Mouse (Mus musculus): ENCODE measurements around the gene Pstk.
"Not testable (repeated sequence)": the region's sequence is repeated elsewhere in the genome, so short reads cannot be mapped to it uniquely, and the experiment has no call there.

Gene Pstk

DNA sequence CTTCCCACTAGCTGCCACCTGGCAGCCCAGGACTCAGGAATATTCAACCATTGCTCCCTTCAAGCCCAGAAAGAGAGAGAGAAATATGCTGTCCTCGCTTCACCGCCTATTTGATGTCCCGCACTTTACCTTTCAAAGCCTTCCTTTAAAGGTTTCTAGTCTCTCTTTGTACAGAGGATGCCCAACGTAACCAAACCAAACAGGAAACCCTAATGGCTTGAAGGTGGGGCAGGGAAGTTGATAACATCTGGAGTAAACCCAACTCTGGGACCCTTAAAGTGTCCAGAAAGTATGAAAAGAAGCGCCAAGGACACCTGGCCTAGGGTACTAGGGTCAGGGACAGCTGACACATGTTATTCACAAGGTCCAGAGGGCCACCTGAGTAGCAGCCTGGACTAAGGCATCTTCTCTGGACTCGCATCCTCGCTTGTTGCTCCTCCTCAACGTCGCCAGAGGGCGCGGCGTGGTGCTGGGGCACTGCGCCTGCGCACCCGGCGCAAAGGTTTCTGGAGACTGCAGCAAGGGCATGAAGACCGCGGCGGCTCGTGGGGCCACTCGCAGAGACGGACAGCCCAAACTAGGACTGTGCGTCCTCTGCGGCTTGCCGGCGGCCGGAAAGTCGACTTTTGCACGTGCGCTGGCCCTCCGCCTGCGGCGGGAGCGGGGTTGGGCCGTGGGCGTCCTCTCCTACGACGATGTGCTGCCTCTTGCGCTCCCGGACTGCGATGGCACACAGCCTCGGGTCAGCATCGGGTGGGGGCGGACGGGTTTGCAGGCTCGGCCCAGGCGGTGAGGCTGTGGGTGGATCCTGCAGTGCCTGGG lies at the start of gene Pstk:
Gene Pstk (plus strand): TSS at position 494 of the 822 bp plus-strand sequence.
- peak; percentile 54 to 78 for DNase-seq (ENCODE audit: low read depth in 1 of 2, low spot score in 2 of 2)

DNA sequence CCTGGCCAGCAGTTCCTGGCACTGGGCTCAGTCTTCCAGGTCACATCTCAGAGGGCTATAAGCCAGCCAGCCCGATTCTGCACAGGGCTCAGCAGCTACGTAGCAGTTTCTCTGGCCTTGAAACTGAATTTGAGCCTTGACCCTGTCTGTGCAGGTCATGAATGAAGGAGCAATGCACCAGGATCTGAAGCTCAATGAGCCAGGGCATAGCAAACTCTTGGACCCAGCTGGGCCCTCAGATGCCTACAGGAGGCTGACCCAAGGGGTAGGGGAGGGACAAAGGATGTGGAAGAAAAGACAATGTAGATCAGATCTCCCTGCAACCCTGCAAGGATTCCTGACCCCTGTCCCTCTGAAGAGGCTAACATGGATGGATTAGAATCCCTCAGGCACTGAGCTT lies 48.7 kb upstream of the Pstk start, which contains the start of gene Cuzd1:
Gene Cuzd1 (minus strand): TSS at position 101 of the 400 bp plus-strand sequence.
- no peak for DNase-seq (ENCODE audit: low read depth in 1 of 2, low spot score in 2 of 2)

DNA sequence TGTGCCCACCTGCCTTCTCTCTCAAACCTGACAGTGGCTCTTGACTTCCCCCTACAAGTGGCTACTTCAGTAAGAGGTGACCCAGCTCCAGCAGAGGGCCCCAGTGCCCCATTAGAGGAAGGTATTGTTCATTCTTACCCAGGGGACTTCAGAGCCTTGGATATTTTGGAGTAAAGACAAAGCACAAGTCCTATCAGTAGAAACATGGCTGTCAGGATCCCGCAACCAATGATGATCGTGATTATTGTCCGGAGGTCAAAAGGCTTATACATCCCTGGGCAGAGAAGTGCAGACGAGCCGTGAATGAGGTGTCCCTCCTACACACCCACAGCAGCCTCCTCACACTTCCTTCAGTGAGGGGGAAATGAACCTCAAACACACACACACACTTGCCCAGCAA lies 43.9 kb upstream of the Pstk start:
- DNase-seq (ENCODE audit: low read depth in 1 of 2, low spot score in 2 of 2): no peak

DNA sequence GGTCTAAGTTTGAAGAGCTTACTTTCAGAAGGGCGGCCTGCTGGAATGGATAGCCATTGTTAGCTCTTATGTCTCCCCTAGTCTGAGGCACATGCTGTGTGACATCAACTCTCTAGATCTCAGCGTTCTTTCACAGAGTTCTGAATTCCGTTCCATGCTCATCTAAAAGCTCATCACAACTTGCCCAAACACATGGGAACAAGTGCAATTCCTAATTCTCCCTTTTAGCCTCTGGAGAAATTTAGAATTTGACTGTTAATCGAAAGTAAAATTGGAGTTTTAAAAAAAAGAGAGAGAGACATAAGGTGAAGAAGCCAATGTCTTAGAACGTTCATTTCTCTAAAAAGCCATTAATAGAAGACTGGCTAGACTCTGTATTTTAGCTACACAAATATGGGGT lies 41.5 kb upstream of the Pstk start, which contains the start of gene Fam24b:
Gene Fam24b (minus strand): TSS at position 101 of the 400 bp plus-strand sequence.
- DNase-seq (ENCODE audit: low read depth in 1 of 2, low spot score in 2 of 2): no peak

DNA sequence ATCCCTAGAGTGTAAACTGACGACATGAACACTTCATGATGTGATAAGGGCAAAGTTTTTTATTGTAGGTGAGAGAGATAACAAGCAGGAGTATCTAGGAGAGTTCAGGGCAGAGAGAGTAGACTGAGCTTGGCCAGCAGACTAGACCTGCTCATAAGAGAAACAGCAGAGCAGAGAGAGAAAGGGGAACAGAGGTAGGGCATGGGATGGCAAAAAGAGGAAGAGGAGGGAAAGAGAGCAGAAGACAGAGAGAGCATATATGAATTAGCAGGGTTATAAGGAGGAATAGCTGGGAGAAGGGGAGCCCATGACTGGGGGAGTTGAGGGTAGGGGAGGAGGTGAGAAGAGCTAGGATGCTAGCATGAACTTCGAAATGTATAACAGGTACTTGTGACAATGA lies 39.3 kb upstream of the Pstk start:
- DNase-seq (ENCODE audit: low read depth in 1 of 2, low spot score in 2 of 2): no peak

DNA sequence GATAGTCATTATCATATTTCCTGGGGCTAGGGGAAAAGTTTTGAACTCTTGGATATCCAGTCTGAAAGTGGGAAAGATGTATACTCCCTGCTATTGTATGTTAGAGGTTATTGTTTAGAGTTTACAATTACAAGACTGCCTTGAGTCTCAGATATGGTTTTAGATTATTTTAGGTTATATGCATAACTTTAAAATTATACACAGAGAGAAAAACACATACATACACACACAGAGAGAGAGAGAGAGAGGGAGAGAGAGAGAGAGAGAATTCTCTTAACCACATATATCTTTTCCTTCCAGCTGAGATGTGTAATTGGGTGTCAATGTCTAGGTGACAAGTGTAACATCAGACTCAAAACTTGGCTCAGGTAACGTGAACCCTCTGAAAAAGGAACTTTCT lies 37.4 kb upstream of the Pstk start, which contains the start of gene Fam24a:
Gene Fam24a (plus strand): TSS at position 301 of the 400 bp plus-strand sequence.
- no peak for DNase-seq (ENCODE audit: low read depth in 1 of 2, low spot score in 2 of 2)

DNA sequence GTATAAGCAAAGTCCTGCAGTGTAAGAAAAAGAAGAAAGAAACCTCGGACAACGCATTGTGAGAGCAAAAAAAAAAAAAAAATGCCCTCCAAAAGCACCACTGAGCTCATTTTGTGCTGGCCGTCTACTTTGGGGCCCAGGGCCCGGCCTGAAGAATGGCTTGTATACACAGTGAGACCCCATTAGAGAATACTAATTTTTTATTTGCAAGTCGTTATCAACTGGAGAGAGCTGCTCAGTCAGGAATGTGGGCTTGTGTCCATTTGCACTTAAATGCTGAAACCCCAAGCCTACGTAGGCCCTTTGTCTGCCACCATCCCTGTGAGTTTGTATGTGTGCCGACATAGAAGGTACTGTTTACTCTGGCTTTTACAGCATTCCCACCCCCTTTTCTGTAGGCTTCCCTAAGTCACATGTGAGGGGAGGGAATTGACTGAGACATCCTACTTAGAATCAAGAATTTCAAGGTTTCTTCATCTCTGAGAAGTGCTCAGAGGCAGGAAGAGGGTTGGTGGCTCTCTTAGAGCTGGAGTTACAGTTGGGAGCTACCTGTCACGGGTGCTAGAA lies 33.4 kb upstream of the Pstk start:
- no peak for DNase-seq (ENCODE audit: low read depth in 1 of 2, low spot score in 2 of 2)

DNA sequence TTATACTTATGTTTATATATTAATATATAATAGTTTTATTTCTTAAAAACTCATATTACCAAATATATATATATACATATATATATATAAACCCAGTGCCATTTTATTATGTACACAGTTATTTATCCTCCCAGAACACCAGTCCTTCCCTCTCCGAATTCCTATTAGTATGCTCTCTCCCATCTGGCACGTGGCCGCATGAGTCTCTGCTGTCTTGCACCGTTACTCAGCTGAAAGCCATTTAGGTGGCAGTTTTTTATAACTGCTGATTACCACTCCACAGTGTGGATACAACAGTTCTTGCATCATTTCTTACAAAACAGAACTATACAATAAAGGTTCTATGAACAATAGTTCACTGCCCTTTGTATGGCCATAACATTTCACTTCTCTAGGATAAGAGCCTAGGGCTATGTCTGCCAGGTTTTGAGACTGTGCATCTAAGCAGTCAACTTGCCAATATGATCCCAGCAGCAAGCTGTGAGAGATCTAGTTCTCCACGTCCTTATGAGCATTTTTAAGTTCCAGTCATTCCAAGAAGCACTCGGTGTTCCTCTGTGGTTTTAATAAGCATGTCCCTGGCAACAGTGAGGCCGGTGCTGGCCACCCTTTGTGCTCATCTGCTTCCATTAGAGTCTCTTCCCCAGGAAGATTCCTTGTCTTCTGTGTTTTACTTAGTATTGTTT lies 24.9 kb upstream of the Pstk start:
- DNase-seq (ENCODE audit: low read depth in 1 of 2, low spot score in 2 of 2): no peak

DNA sequence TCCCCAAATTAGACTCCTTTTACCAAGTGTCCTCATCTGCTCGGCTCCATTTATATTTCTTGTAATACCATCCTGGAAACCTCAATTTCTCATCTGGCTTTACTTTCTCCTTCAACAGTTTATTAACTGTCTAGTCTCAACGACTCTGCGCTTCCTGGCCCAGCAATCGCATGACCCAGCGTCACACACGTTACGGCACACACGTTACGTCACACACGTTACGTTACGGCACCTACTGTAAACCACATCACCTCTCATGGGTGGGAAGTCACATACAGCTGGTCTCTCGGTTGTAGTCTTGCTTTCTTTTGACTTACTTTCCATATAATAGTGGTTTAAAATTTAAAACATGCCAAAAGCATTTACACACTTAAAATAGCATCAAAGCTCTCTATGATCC lies 14.8 kb upstream of the Pstk start:
- DNase-seq (ENCODE audit: low read depth in 1 of 2, low spot score in 2 of 2): no peak

DNA sequence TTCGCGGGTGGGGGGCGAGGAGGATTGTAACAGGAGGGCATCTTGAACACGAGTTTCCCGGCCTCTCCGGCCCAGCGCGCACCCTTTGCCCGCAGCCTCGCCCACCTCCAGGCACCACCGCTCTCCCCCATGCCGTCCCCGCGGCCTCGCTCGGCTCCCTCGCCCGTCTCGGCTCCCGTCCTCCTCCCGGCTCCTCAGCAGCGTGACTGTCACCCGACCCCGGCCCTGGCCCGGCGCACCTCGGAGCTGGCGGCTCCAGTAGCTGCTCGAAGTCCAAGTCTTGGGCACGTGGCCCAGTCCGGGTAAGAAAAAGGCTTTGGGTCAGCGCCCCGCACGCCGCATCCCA lies 8.7 kb upstream of the Pstk start:
- DNase-seq (ENCODE audit: low read depth in 1 of 2, low spot score in 2 of 2): no peak

DNA sequence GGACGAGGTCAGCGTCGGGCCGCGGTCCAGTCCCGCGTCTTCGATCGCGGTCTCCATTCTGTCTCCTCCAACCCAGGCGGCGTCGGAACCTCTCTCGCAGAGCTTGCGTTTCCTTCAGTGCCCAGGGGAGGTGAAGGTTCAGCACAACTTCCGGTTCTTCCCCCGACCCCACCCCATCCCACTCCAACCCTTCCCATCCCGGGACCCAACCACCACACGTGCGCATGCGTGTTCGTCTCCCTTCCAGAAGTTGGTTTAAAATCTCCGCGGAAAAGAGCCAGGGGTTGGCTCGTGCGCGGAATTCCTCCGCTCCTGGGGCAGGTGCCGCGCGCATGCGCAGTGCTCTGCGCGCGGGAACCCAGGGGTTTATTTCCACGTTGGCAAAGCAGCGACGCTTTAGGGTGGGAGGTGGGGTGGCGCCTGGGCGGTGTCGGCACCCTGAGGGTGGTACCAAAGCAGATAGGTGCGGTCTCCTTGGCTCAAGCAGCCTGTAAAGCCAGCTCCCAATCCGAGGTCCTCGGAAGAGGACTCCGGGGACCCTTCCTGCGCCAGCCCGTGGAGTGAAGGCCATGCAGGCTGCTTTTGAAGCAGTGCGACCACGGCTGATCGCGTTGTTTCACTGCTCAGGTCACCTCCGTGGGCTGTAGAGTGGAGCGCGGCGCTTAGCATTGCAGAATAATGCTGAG lies 8.2 kb upstream of the Pstk start, which contains the start of gene 2310057M21Rik:
Gene 2310057M21Rik (minus strand): TSS at position 145 of the 686 bp plus-strand sequence.
- DNase-seq (ENCODE audit: low read depth in 1 of 2, low spot score in 2 of 2): peak; percentile 50 to 74

DNA sequence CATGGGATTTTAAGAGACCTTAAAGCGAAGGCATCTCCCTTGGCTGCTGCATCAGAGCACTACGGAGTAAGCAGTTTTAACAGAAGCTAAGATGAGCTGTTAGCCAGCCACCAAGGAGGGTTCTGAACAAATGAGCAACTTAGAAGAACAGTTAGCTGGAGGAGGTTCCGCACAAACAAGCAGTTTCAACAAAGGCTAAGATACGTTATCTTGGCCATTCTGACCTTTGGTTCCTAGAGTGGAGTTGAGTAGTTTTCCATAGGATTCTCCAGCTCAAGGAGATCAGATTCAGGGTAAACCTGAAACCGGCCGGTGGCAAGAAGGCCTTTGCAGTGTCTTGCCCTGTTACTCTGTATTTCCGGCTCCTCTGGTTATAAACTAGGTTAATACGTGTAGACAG lies 6.8 kb upstream of the Pstk start:
- no peak for DNase-seq (ENCODE audit: low read depth in 1 of 2, low spot score in 2 of 2)

DNA sequence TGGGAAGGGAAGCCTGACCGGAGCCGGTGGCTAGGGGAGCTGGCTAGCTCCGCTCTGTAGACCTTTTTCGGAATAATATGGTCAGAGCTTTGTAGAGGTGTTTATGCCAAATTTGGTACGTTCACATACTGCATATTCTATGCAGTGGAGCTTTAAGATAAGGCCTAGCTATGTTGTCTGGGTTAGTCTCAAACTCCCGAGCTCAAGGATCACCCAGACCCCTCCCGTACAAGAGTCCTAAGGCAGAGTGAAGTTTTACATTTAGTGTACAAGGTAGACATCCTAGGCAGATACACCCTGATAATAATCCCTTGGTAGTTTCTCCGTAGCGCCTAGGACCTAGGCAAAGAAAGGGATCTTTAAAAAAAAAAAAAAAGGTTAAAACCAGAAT lies 524 bp downstream of the Pstk start:
- DNase-seq (ENCODE audit: low read depth in 1 of 2, low spot score in 2 of 2): no peak

DNA sequence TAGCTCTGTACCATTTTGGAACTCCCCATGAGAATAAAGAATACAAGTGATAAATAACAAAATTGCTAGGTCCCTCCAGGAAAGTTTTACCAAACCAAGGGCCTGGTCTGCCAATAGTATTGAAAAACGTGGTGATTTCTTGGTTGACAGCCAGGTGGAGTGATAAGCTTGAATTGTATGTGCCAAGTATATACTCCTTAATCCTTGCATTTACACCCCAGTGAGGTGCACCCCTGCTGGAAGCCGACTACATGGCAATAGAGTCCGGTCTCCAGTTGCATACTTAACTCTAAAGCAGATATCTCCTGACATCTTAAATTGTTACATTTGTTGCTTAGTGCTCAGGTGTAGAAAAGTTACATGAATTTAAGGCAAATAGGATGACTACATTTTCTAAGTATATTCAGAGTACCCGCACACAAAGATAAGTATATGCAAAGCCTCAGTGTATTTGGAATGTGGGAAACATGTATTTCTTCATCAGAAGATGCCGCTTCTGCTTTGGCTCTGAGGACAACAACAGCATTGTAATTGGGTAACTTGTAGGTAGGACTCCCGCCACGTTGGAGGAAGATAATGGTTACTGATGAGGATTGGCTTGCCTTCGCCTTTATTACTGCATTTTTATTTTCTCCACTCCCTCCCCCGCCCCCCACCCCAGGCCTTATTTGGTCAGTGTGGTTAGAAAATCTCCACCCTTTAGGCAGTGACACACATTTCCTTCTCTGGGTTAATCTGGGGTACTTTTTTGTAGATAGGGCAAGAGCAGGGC lies 1.1 kb downstream of the Pstk start:
- DNase-seq (ENCODE audit: low read depth in 1 of 2, low spot score in 2 of 2): no peak

DNA sequence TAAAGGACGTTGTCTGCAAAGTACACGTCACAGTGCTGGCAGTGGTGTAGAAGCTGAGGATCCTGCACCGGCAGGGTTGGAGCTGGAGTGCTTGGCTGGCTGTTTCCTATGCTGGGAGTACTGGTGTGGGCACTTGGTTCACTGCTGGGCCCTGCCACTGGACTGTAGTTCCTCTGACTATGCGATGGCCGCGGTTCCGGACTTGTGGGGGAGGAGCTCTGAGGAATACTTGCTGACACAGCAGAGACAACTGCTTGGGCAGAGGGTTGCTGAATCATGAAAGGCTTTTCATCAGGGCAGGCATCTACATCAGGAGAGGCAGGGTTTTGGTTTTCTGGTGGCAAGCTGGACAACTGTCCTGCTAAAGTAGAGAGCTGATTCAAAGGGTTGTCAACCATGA lies 20.8 kb downstream of the Pstk start:
- not testable (repeated sequence) for DNase-seq (ENCODE audit: low read depth in 1 of 2, low spot score in 2 of 2)

DNA sequence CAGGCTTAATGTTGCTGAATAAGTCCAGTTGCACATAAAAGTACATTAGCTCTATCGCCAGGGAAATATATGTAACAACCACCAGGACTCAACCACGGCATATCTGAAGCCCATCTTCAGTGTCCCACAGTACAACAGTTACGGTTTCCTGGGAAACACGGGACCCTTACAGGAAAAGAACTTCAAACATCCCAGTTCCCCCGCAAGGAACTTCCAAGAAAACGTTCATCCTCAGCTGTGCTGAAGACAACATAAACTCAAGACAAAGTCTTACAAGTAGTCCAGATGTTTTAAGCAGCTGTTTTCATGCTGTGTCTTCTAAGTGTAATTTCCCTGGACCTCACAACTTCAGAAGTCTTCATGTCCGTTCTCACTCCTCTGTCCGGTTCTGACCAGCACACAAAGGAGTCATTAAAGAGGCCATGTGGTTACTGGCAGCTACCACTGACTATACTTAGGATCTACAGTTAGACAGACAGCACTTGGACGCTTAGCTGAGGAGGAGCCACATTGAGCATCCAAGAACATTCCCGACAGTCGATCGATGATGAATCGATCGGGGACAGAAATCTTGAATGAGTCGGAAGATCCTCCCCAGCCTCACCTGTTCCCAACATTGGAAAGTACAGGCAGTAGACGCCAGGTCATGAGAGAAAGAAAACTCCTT lies 38.5 kb downstream of the Pstk start:
- DNase-seq (ENCODE audit: low read depth in 1 of 2, low spot score in 2 of 2): no peak

DNA sequence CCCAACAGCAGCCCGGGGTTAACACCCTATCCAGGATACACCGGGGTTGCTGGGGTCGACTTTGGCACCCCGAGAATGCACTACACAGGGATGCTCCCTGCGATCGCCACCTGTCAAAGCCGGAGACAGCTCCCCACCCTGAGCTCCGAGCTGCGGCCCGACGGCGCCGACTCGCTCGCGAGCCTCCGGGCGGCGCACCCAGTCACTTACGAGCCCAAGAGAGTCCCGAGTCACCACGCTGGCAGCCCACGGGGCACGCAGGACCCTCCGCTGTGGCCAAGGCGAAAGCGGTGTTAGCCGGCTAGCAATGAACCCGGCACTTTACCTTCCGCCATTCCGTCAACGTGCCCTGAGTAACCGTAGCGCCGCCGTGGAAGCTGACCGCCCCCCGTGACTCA lies 39.0 kb downstream of the Pstk start:
- DNase-seq (ENCODE audit: low read depth in 1 of 2, low spot score in 2 of 2): no peak

DNA sequence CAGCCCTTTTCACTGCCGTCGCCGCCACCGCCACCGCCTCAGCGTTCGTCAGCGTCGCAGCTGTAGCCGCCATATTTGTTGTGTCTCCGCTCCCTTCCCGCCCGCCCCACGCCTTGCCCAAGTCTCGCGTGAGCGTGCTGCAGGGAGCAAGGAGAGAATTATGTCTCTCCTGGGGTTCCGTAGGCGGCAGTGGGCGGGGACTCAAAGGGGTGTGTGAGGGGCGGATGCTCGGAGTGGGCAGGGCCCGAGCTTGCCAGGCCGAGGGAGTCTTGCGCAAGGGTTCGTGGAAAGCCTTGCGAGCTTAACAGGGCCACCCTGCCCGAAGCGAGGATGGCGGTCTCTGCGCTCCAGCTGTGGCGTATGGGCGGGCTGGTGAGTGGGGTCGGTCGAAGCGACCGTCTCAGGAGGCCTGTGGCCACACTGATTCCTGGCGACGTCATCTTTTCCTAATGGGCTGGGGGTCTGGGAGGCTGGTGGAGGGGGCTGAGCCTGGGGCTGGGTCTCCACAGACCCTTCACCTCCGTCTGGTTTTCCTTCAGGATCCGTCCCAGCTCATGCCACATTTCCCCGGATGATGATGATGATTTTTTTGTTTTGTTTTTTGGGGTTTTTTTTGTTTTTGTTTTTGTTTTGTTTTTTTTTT lies 39.6 kb downstream of the Pstk start, which contains the start of the genes Ikzf5 and Acadsb:
Gene Ikzf5 (minus strand): TSS at position 106 of the 643 bp plus-strand sequence.
Gene Acadsb (plus strand): TSS at position 186 of the 643 bp plus-strand sequence.
- peak; percentile 99 for DNase-seq (ENCODE audit: low read depth in 1 of 2, low spot score in 2 of 2)

DNA sequence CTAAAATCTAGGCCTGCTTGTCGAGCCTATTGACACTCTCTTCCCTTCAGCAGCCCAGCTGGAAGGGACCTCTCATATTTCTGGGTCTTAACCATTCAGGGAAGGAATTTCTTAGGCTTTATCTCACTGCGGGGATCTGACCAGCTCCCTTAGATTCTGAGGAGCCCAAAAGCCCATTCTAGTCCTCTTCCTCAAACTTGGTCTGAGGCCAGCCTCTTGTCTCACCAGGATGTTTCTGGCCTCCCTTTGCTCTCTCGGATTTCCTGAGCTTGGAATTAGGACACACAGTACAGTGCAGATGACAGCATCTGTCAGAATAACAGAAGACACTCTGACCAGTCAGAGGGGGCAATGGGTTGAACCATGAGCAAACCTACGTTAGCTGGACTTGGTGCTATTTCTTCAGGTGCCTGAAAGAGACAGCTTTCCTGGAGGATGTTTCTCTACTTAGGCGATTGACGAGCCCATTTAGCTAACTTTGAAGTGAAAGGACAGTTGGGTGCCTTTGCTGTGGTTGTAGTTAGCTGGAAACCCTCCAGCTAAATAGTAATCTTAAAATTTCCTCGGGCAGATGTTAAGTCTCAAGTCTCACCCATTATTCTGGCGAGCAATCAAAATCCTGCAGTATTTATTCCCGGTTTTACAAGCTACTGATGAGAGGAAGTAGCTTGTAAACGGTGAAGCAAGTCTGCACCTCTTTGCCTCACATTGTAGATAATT lies 40.4 kb downstream of the Pstk start:
- no peak for DNase-seq (ENCODE audit: low read depth in 1 of 2, low spot score in 2 of 2)
